Mouse (Mus musculus): ENCODE measurements around the gene Ccdc194.

GRCm38 (mm10) chr8:71484736-71485135, 40.8 kb downstream of the Ccdc194 start:
- TF ChIP-seq MYOD1 (IDR thresholded peaks at IDR 0.05; ENCODE audit: control insufficient read depth in 1 of 3, insufficient read length in 2 of 3, low read depth in 2 of 3) (no peak), CEBPB (IDR thresholded peaks at IDR 0.05; ENCODE audit: insufficient read depth, poor library complexity, severe bottlenecking) (no peak), POLR2AphosphoS2 (IDR thresholded peaks at IDR 0.05; ENCODE audit: insufficient read length, low read depth) (no peak), POLR2A (IDR thresholded peaks at IDR 0.05; ENCODE audit: insufficient read length, low read depth) (no peak), TCF12 (IDR thresholded peaks at IDR 0.05; ENCODE audit: insufficient read depth, poor library complexity, severe bottlenecking) (no peak), USF1 (IDR thresholded peaks at IDR 0.05; ENCODE audit: low read depth) (no peak), MAX (IDR thresholded peaks at IDR 0.05; ENCODE audit: low read depth) (no peak), E2F4 (IDR thresholded peaks at IDR 0.05; ENCODE audit: insufficient read depth) (no peak)
